Mouse (Mus musculus) brain, embryonic 18.5 days (tissue): ENCODE data around the gene Fam161a.
A peak's percentile ranks its signal among the peaks of the same experiment; 100 is the strongest.
"Not testable (repeated sequence)": the region's sequence is repeated elsewhere in the genome, so short reads cannot be mapped to it uniquely, and the experiment has no call there.

Experiments used
- DNase-seq: peaks from one replicate; pipeline ENCODE4 v3.0.0-alpha.2; 2012; ENCODE audit warnings: low read depth, low spot score

The Fam161a gene

GRCm38 (mm10) chr11:23049642-23050041 lies 42.3 kb downstream of the Fam161a start:
- no peak for DNase-seq

GRCm38 (mm10) chr11:23052353-23052752 lies 45.0 kb downstream of the Fam161a start:
- no peak for DNase-seq

- no peak for DNase-seq
Measured at GRCm38 (mm10) chr11:23063153-23063552, 55.8 kb downstream of the Fam161a start.

- DNase-seq = no peak
Measured at GRCm38 (mm10) chr11:23063857-23064256, 56.5 kb downstream of the Fam161a start.

GRCm38 (mm10) chr11:23064276-23064675 lies 56.9 kb downstream of the Fam161a start:
- not testable (repeated sequence) for DNase-seq

GRCm38 (mm10) chr11:23065167-23065668 lies 57.9 kb downstream of the Fam161a start:
- no peak for DNase-seq

- DNase-seq = peak; percentile 77
Measured at GRCm38 (mm10) chr11:23067395-23068136, 60.2 kb downstream of the Fam161a start.

- no peak for DNase-seq
Measured at GRCm38 (mm10) chr11:23068201-23068600, 60.9 kb downstream of the Fam161a start.

GRCm38 (mm10) chr11:23068986-23069385 lies 61.7 kb downstream of the Fam161a start:
- DNase-seq = not testable (repeated sequence)

GRCm38 (mm10) chr11:23074841-23075240 lies 67.5 kb downstream of the Fam161a start:
- DNase-seq = no peak

GRCm38 (mm10) chr11:23078541-23078940 lies 71.2 kb downstream of the Fam161a start:
- no peak for DNase-seq
